Mouse (Mus musculus) bone marrow, adult 2 months (tissue): ENCODE data around the gene P2ry12. TPM values are rescaled to one million over a fixed set of nuclear protein-coding genes. Genes with fewer than 3 reads are reported as not detected.
A peak's percentile ranks its signal among the peaks of the same experiment; 100 is the strongest.

Experiments used
- H3K27ac ChIP-seq: fragments of 200-500 bp; 2 replicates; pipeline ENCODE4 v1.5.1; 2012; ENCODE audit warnings: low read depth, mild to moderate bottlenecking, control low read depth, inconsistent platforms, low read length; ENCODE audit not compliant: control insufficient read depth, poor library complexity, insufficient read depth
- H3K4me1 ChIP-seq: fragments of 200-500 bp; 2 replicates; pipeline ENCODE4 v1.6.1; 2011; ENCODE audit warnings: low read length; ENCODE audit not compliant: control insufficient read depth, insufficient read depth
- H3K4me3 ChIP-seq: fragments of 200-500 bp; replicated peaks from 2 replicates; pipeline ENCODE3; 2011; ENCODE audit warnings: mild to moderate bottlenecking, low read depth, low read length, control low read depth; ENCODE audit not compliant: control insufficient read depth
- CTCF ChIP-seq: fragments of 200-500 bp; IDR thresholded peaks from 2 replicates; pipeline ENCODE4 v1.5.1; 2011; ENCODE audit warnings: low read length, control low read depth; ENCODE audit not compliant: control insufficient read depth, insufficient read depth
- POLR2A ChIP-seq: fragments of 200-500 bp; IDR thresholded peaks from 2 replicates; pipeline ENCODE4 v1.6.1; 2011; ENCODE audit warnings: low read depth, mild to moderate bottlenecking, control low read depth, low read length, borderline replicate concordance; ENCODE audit not compliant: control insufficient read depth
- WGBS: fragments of 180-500 bp; shearing (Covaris S2); methylation state at CpG from one replicate; pipeline ENCODE4 v1.1.7; 2018; 5-methylcytosine and 5-hydroxymethylcytosine counted together
- polyA plus RNA-seq: library from polyadenylated mRNA; stranded (reverse); fragments of >200 nt; gene quantifications from 2 replicates; pipeline ENCODE4 v1.2.4, GENCODE M21; 2011; ENCODE audit warnings: low replicate concordance; ENCODE audit not compliant: missing spikeins, insufficient read depth, insufficient read length

Gene P2ry12
- 2.4 and 6.3 TPM in 2 replicates for polyA plus RNA-seq

DNA sequence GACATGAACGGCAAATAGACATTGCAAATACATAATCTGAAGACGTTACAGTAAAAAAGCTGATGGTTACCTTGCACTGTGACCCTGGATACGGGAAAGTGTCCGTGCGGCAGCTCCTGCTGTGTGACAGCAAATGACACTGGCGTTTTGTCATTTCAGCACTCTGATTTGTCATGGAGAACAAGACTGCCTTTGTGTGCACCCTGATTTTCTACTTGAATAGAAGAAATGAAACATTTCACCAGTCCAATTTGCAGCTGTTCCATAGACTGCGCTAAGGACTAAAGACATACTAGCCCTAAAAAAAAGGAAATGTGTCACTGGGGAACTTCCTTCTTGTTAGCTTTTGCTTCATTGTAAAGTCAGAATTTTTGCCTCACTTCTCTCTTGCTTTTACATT lies at the start of gene P2ry12:
P2ry12 (minus strand) TSS at position 168 of the 400 bp plus-strand sequence.
- TF ChIP-seq POLR2A (no peak), CTCF (no peak)
- Histone ChIP-seq H3K4me3 (peak within 1 kb of the TSS; percentile 15), H3K27ac (peak within 1 kb of the TSS; percentile 5; the same call in 1 of the 2 replicates), H3K4me1 (peaks cover 9% of the 10 kb centered on the region)
- 58% methylated on average over 7 of the region's 7 CpGs for WGBS

DNA sequence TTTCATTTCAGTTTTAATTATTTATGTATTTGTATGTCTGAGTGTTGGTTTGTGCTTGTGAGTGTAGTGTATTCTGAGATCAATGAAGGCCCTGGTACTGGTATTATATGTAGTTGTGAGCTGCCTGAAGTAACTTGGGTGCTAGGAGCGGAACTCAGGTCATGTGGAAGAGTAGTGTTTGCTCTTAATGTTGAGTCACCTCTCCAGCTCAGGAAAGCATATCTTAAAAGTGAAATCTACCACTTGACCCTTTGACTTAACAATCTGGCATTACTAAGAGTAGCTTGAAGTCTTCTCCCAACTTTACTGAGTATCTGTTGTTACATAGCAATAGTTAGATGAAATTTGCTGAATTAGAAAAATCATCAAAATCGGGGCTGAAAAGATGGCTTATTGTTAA lies 42.8 kb upstream of the P2ry12 start:
- Histone ChIP-seq H3K4me1 (no peaks in the 10 kb centered on the region; the same call in 1 of the 2 replicates), H3K27ac (no peak overlapping the region), H3K4me3 (no peak overlapping the region)
- WGBS, result 83% methylated on average over 2 of the region's 2 CpGs
- TF ChIP-seq POLR2A (no peak), CTCF (no peak)

GRCm38 (mm10) chr3:59304944-59305343 lies 42.3 kb upstream of the P2ry12 start:
- Histone ChIP-seq H3K4me1 (no peaks in the 10 kb centered on the region; the same call in 1 of the 2 replicates), H3K4me3 (no peak overlapping the region), H3K27ac (no peak overlapping the region)
- no peak for TF ChIP-seq POLR2A
- no peak for TF ChIP-seq CTCF
- WGBS, result 82% methylated on average over 5 of the region's 5 CpGs

- 88% methylated on average over 16 of the region's 16 CpGs for WGBS
- Histone ChIP-seq H3K4me1 (no peaks in the 10 kb centered on the region), H3K27ac (no peak overlapping the region), H3K4me3 (no peak overlapping the region)
- TF ChIP-seq POLR2A, result no peak
- TF ChIP-seq CTCF, result no peak
Observed at GRCm38 (mm10) chr3:59297653-59298052, 35.0 kb upstream of the P2ry12 start.

GRCm38 (mm10) chr3:59296563-59297130 lies 34.0 kb upstream of the P2ry12 start:
- H3K4me3 ChIP-seq, result no peak overlapping the region
- H3K4me1 ChIP-seq, result no peaks in the 10 kb centered on the region
- WGBS, result 82% methylated on average over 5 of the region's 5 CpGs
- no peak for TF ChIP-seq POLR2A
- no peak for TF ChIP-seq CTCF
- no peak overlapping the region for H3K27ac ChIP-seq

- WGBS, result 85% methylated on average over 16 of the region's 16 CpGs
- H3K4me3 ChIP-seq, result no peak overlapping the region
Observed at GRCm38 (mm10) chr3:59295699-59296562, 33.3 kb upstream of the P2ry12 start.

GRCm38 (mm10) chr3:59293437-59294199 lies 30.9 kb upstream of the P2ry12 start:
- Histone ChIP-seq H3K4me3 (no peak overlapping the region), H3K27ac (no peak overlapping the region), H3K4me1 (no peaks in the 10 kb centered on the region)
- 81% methylated on average over 5 of the region's 5 CpGs for WGBS
- TF ChIP-seq POLR2A (no peak), CTCF (no peak)

More at GRCm38 (mm10) chr3:59295699-59296562, 33.3 kb upstream of the P2ry12 start:
- TF ChIP-seq CTCF (no peak), POLR2A (no peak)
- Histone ChIP-seq H3K4me1 (no peaks in the 10 kb centered on the region), H3K27ac (no peak overlapping the region)

DNA sequence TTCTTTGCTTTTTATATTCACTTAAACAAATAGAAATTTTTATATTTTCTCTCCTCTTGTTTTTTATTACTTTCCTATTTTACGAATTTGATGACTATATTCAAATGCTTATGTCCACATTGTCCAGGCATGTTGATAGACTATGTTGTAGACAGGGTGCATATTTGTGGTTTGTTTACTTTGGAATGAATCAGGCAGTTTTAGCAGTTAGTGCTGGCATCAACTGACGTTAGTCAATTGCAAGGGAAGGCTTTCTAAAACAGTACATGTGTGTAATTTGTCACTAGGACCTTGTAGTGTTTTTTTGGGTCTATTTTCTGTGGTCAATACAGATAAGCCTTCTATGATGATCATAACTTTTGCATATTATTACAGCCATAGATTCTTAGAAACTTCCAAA lies 27.9 kb upstream of the P2ry12 start:
- 76% methylated on average over 2 of the region's 2 CpGs for WGBS
- Histone ChIP-seq H3K4me3 (no peak overlapping the region), H3K4me1 (no peaks in the 10 kb centered on the region), H3K27ac (no peak overlapping the region)
- TF ChIP-seq POLR2A (no peak), CTCF (no peak)
